Mouse (Mus musculus) megakaryocyte progenitor cell, adult 5-6 weeks (primary cell): Measurements from ENCODE around the gene Ppp1r9a. TPM values are rescaled to one million over a fixed set of nuclear protein-coding genes. Genes with fewer than 3 reads are reported as not detected.

ENCODE experiments used
- ATAC-seq: replicated peaks from 2 replicates; pipeline ENCODE4 v1.8.0; 2016; ENCODE audit warnings: mild to moderate bottlenecking, moderate TSS enrichment, inconsistent platforms; ENCODE audit not compliant: poor library complexity
- total RNA-seq, 2 experiments: library from RNA; stranded (forward) in 1 of 2; stranded (reverse) in 1 of 2; fragments of 157-497, 149-512 nt in 1 of 2; fragments of 200-1000 nt in 1 of 2; gene quantifications; 2 replicates each; pipeline versions ENCODE4 v1.2.3 to v1.2.4; 2015 to 2017

Gene Ppp1r9a
- total RNA-seq (2015) = 2.5 and 4.7 TPM in 2 replicates
- total RNA-seq (2017) = 2.9 and 4.4 TPM in 2 replicates

GRCm38 (mm10) chr6:4902674-4903324 is at the start of gene Ppp1r9a:
TSS of gene Ppp1r9a (plus strand) at chr6:4902917.
- peak; percentile 53 for ATAC-seq

GRCm38 (mm10) chr6:4855236-4855635 is 47.5 kb upstream of the Ppp1r9a start:
- ATAC-seq = no peak

GRCm38 (mm10) chr6:4856919-4857318 is 45.8 kb upstream of the Ppp1r9a start:
- no peak for ATAC-seq

GRCm38 (mm10) chr6:4884316-4884715 is 18.4 kb upstream of the Ppp1r9a start:
- ATAC-seq = no peak

- no peak for ATAC-seq
Observed at GRCm38 (mm10) chr6:4889544-4889943, 13.2 kb upstream of the Ppp1r9a start.

- ATAC-seq = no peak
Observed at GRCm38 (mm10) chr6:4892417-4892816, 10.3 kb upstream of the Ppp1r9a start.

GRCm38 (mm10) chr6:4893312-4893711 is 9.4 kb upstream of the Ppp1r9a start:
- ATAC-seq = 0 out of 2 replicates have a peak, but pooled peaks have one; percentile 23

- no peak for ATAC-seq
Observed at GRCm38 (mm10) chr6:4899906-4900305, 2.8 kb upstream of the Ppp1r9a start.

- peak; percentile 49 for ATAC-seq
Observed at GRCm38 (mm10) chr6:4903325-4904054, 773 bp downstream of the Ppp1r9a start.

GRCm38 (mm10) chr6:4904055-4904450 is 1.3 kb downstream of the Ppp1r9a start:
- ATAC-seq = no peak

GRCm38 (mm10) chr6:4910042-4910634 is 7.4 kb downstream of the Ppp1r9a start:
- no peak for ATAC-seq

GRCm38 (mm10) chr6:4918470-4918869 is 15.8 kb downstream of the Ppp1r9a start:
- ATAC-seq = no peak

GRCm38 (mm10) chr6:4923791-4924190 is 21.1 kb downstream of the Ppp1r9a start:
- peak; percentile 72 for ATAC-seq

GRCm38 (mm10) chr6:4925966-4926687 is 23.4 kb downstream of the Ppp1r9a start:
- no peak for ATAC-seq

- no peak for ATAC-seq
Observed at GRCm38 (mm10) chr6:4930321-4930720, 27.6 kb downstream of the Ppp1r9a start.

- ATAC-seq = no peak
Observed at GRCm38 (mm10) chr6:4938901-4939300, 36.2 kb downstream of the Ppp1r9a start.

- no peak for ATAC-seq
Observed at GRCm38 (mm10) chr6:4940086-4940485, 37.4 kb downstream of the Ppp1r9a start.

- ATAC-seq = no peak
Observed at GRCm38 (mm10) chr6:4940639-4941038, 37.9 kb downstream of the Ppp1r9a start.

GRCm38 (mm10) chr6:4943821-4944220 is 41.1 kb downstream of the Ppp1r9a start:
- no peak for ATAC-seq

- ATAC-seq = peak; percentile 8; the same call in 1 of the 2 replicates
Observed at GRCm38 (mm10) chr6:4948056-4948455, 45.3 kb downstream of the Ppp1r9a start.

- ATAC-seq = no peak
Observed at GRCm38 (mm10) chr6:4949701-4950100, 47.0 kb downstream of the Ppp1r9a start.
